Mouse (Mus musculus) small intestine, adult 2 months (tissue): Measurements from ENCODE around the gene Wdr4.

Experiments used
- CTCF ChIP-seq: fragments of 200-500 bp; IDR thresholded peaks from 2 replicates; pipeline ENCODE4 v1.5.1; 2012; ENCODE audit warnings: low read depth, mild to moderate bottlenecking, control low read depth, inconsistent platforms, low read length, moderate library complexity, mixed read lengths; ENCODE audit not compliant: insufficient replicate concordance, insufficient read length; ENCODE audit errors: extremely low read depth
- POLR2A ChIP-seq: fragments of 200-500 bp; IDR thresholded peaks from 2 replicates; pipeline ENCODE4 v1.6.1; 2012; ENCODE audit warnings: low read depth, mild to moderate bottlenecking, control low read depth, inconsistent platforms, low read length, moderate library complexity

DNA sequence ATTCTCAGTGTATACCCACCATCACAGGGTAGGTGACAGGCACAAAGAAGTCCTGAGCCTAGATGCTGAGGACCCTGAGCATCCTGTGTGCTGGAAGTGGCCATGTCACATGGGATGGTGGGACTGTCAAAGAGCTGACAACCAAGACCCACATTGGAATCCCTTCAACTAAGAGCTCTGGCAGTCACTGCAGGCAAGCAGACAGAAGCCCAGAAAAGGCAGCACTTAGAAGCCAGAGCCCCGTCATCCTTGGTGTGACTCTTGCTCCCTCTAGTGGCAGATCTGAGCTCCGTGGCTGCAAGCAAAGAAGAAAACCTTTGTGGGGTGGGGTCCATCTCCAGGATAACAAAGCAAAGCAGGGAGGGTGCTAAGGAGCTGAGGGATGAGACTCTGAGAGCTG, 27.4 kb downstream of the Wdr4 start:
- TF ChIP-seq CTCF (peak; percentile 98), POLR2A (no peak)
